Mouse (Mus musculus) neural tube, embryonic 15.5 days (tissue): ENCODE data around the gene Exosc5. TPM values are rescaled to one million over a fixed set of nuclear protein-coding genes. Genes with fewer than 3 reads are reported as not detected.

Source experiments
- ATAC-seq: fragments of 200-750 bp; cut with Nextera tagmentation; 2 replicates; pipeline ENCODE4 v1.8.0; 2017; ENCODE audit warnings: mild to moderate bottlenecking, moderate TSS enrichment, moderate library complexity; ENCODE audit not compliant: low FRiP score
- H3K27ac ChIP-seq: fragments of 300-500 bp; sonication (generic); replicated peaks from 2 replicates; pipeline ENCODE4 v1.5.1; 2015; ENCODE audit warnings: mild to moderate bottlenecking, inconsistent platforms
- H3K27me3 ChIP-seq: fragments of 300-500 bp; sonication (generic); replicated peaks from 2 replicates; pipeline ENCODE4 v1.6.1; 2015; ENCODE audit warnings: inconsistent platforms
- H3K36me3 ChIP-seq: fragments of 300-500 bp; sonication (generic); 2 replicates; pipeline ENCODE4 v1.6.1; 2015; ENCODE audit warnings: inconsistent platforms
- H3K4me1 ChIP-seq: fragments of 300-500 bp; sonication (generic); 2 replicates; pipeline ENCODE4 v1.6.1; 2015; ENCODE audit warnings: inconsistent platforms
- H3K4me2 ChIP-seq: fragments of 300-500 bp; sonication (generic); 2 replicates; pipeline ENCODE4 v1.6.1; 2015; ENCODE audit warnings: inconsistent platforms, mild to moderate bottlenecking, moderate library complexity
- H3K4me3 ChIP-seq: fragments of 300-500 bp; sonication (generic); replicated peaks from 2 replicates; pipeline ENCODE4 v1.5.1; 2015; ENCODE audit warnings: mild to moderate bottlenecking, inconsistent platforms
- H3K9ac ChIP-seq: fragments of 300-500 bp; sonication (generic); replicated peaks from 2 replicates; pipeline ENCODE4 v1.6.1; 2015; ENCODE audit warnings: mild to moderate bottlenecking, inconsistent platforms
- H3K9me3 ChIP-seq: fragments of 300-500 bp; sonication (generic); replicated peaks from 2 replicates; pipeline ENCODE4 v1.6.1; 2016; ENCODE audit warnings: inconsistent platforms
- WGBS: fragments of 180-500 bp; shearing (Covaris S2); methylation state at CpG from one replicate; pipeline ENCODE4 v1.1.7; 2015; ENCODE audit warnings: mixed read lengths; 5-methylcytosine and 5-hydroxymethylcytosine counted together
- polyA plus RNA-seq: library from polyadenylated mRNA; unstranded; fragments of >200 nt; fragmentation: Nextera tagmentation; extraction: Ambion mirVana; gene quantifications from 2 replicates; pipeline ENCODE4 v1.2.1, GENCODE M21; 2015

Exosc5 gene
- polyA plus RNA-seq, 1 experiment from 2014 or later, result 36.8 TPM

DNA sequence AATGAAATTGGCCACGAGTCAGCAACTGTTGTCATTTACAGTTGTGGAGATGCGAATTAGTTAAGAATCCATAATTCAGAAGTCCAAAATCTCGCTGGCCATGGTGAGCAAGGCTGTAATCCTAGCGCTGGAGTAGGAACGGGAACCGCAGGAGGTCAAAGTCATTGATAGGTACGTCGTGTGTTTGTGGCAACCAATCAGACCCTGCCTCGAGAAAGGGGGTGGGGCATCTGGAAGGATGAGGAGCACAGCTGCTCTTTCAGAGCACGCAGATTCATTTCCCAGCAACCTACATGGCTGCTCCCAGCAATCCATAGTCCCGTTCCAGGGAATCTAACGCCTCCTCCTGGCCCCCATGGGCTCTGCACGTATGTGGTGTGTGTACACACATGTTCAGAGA is 40.9 kb downstream of the Exosc5 start:
- H3K9ac ChIP-seq, result no peak overlapping the region
- 54% methylated on average over 13 of the region's 13 CpGs for WGBS

DNA sequence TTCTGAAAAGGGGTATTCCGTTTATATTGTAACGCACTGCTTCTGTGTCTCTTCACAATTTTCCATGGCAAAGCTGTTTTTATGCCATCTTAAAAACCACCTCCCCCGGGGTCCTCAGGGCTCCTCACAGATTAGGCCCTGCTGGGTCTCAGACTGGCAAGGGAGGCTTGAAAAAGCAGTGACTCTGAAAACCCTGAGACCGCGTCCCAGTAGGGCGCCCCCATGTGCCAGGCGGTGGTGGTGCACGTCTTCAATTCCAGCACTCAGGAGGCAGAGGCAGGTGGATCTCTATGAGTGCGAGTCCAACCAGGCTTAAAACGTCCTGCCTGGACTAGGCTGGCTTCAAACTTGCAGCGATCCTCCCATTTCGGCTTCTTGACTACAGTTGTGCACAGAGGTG is 41.8 kb downstream of the Exosc5 start:
- WGBS, result 74% methylated on average over 12 of the region's 12 CpGs
- H3K4me1 ChIP-seq, result peaks cover 17% of the 10 kb centered on the region
- no peak for ATAC-seq
- H3K36me3 ChIP-seq, result no peaks in the 10 kb centered on the region
- H3K27me3 ChIP-seq, result peaks cover 9% of the 10 kb centered on the region
- no peak overlapping the region for H3K27ac ChIP-seq
- H3K9me3 ChIP-seq, result no peaks in the 10 kb centered on the region
- no peak overlapping the region for H3K4me3 ChIP-seq
- no peak overlapping the region for H3K9ac ChIP-seq
- H3K4me2 ChIP-seq, result no peak overlapping the region

More for the DNA sequence above, 40.9 kb downstream of the Exosc5 start:
- Histone ChIP-seq H3K4me3 (no peak overlapping the region), H3K27me3 (peaks cover 9% of the 10 kb centered on the region), H3K9me3 (no peaks in the 10 kb centered on the region), H3K36me3 (no peaks in the 10 kb centered on the region), H3K27ac (no peak overlapping the region), H3K4me2 (no peak overlapping the region), H3K4me1 (peaks cover 13% of the 10 kb centered on the region)
- ATAC-seq, result no peak

DNA sequence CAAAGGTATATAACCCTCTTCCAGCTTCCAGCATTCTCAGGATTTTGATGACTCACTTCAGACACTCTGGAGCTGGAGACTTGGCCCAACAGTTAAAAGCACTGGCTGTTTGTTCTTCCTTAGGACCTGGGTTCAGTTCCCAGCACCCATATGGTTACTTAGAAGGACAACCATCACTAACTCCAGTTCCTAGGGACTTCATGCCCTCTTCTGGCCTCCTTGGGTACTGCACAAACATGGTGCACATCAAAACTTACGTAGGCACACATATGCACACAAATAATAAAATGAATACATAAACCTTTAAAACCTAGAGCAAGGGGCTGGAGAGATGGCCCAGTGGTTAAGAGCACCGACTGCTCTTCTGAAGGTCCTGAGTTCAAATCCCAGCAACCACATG is 43.4 kb downstream of the Exosc5 start:
- ATAC-seq, result no peak
- Histone ChIP-seq H3K4me2 (no peak overlapping the region), H3K9me3 (no peaks in the 10 kb centered on the region), H3K36me3 (no peaks in the 10 kb centered on the region), H3K27ac (no peak overlapping the region), H3K27me3 (peaks cover 9% of the 10 kb centered on the region), H3K4me1 (peaks cover 17% of the 10 kb centered on the region), H3K4me3 (no peak overlapping the region), H3K9ac (no peak overlapping the region)
- WGBS, result 90% methylated on average over 2 of the region's 2 CpGs

DNA sequence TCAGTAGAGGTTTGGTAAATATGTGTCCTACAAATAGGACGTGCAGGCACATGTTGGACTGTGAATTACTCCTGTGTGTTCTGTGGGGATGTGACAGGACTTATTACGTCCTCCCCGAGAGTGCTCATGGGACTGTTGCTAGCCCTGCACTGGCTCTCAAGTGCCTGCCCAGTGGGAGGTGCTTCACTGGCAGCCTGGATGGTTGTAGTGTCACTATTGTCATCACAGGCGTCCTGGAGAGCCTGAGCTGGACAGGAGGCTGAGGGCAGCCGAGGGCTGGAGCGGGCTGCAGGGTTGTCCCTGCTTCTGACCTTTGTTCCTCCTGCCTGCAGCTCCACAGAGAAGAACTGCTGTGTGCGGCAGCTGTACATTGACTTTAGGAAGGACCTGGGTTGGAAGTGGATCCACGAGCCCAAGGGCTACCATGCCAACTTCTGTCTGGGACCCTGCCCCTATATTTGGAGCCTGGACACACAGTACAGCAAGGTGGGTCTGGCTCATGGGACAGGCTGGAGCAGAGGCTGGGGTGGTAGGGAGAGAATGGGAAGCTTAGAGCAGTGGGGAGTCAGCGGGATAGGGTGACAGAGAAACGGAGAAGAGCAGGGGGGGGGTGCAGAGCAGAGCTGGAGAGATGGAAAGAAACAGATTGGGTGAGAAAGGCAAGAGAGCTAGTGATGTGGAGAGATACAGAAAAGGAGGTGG is 45.0 kb downstream of the Exosc5 start:
- Histone ChIP-seq H3K4me2 (peak overlapping the region; percentile 62), H3K27me3 (peaks cover 9% of the 10 kb centered on the region), H3K27ac (no peak overlapping the region), H3K9ac (no peak overlapping the region), H3K4me1 (peaks cover 17% of the 10 kb centered on the region), H3K9me3 (no peaks in the 10 kb centered on the region), H3K36me3 (no peaks in the 10 kb centered on the region), H3K4me3 (no peak overlapping the region; the same call in 1 of the 2 replicates)
- 21% methylated on average over 10 of the region's 10 CpGs for WGBS
- ATAC-seq, result no peak

DNA sequence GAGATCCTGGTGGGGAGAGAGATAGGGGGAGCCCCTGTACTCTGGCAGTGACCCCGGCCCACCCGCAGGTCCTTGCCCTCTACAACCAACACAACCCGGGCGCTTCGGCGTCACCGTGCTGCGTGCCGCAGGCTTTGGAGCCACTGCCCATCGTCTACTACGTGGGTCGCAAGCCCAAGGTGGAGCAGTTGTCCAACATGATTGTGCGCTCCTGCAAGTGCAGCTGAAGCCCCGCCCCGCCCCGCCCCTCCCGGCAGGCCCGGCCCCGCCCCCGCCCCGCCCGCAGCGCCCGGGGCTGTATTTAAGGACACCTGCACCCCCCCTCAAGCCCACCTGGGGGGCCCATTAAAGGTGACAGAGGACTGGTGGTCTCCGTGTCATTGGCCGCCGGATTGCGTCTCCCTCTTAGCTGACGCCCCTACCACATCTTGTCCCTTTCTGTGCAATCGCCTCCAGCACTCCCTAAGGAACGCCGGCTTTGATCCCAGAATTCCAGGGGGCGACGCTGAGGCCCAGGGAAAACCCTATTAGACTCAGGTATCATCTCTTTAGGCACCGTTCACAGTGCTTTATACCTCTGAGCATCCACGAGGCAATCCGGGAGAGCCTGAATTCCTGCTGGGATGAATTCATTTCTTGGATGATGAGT is 45.9 kb downstream of the Exosc5 start:
- peak; percentile 70 for ATAC-seq
- Histone ChIP-seq H3K4me2 (peak overlapping the region; percentile 62), H3K4me1 (peaks cover 20% of the 10 kb centered on the region), H3K36me3 (no peaks in the 10 kb centered on the region), H3K9me3 (no peaks in the 10 kb centered on the region), H3K27me3 (peaks cover 9% of the 10 kb centered on the region), H3K9ac (peak overlapping the region; percentile 21; the same call in 1 of the 2 replicates), H3K27ac (no peak overlapping the region), H3K4me3 (peak overlapping the region; percentile 37)
- WGBS, result 6% methylated on average over 30 of the region's 37 CpGs

DNA sequence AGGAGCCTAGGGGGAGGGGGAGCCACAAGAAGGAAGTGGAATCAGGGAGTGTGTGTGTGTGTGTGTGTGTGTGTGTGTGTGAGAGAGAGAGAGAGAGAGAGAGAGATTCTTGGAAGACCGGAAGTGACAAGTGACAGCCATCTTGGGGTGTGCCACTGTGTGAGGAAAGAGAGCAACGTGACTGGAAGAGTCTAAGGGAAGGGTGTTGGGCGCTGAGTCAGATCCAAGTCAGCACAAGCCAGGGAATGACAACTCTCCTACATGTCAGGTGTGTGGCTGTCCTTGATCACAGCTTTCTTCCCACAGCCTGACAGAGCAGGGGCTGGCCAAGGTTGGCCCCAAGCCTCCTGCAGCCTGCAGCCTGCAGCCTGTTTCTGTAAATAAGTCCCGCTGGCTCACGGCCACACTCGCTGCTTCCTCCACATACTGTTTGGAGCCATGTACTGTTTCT is 46.9 kb downstream of the Exosc5 start:
- WGBS, result 66% methylated on average over 6 of the region's 6 CpGs

DNA sequence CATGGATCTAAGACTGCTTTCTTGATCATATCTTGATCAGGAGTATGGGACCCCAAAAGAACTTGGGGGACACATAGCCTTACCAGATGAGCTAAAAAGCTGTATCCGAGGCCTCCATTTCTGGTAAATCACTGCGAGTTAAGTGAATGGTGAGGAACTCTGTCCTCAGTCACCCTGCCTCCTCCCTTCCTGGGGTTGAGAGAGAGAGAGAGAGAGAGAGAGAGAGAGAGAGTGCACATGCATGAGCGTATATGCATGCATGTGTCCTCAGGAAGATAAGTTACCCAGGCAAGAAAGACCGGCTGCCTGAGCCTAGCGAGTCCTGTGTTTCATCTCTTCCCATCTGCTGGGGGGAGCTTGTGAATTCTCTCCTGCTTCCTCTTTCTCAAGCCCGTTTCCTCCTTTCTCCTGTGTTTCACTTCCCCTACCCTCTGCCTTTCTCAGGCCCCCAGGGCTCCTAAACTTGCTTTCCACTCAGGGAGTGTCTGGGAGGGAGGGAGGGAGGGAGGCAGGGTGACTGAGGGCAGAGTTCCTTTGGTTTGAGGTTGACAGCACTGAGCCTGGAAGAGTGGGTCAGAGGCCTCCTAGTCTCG is 47.7 kb downstream of the Exosc5 start:
- no peaks in the 10 kb centered on the region for H3K9me3 ChIP-seq
- H3K27me3 ChIP-seq, result peaks cover 9% of the 10 kb centered on the region
- H3K27ac ChIP-seq, result no peak overlapping the region
- peaks cover 31% of the 10 kb centered on the region for H3K4me1 ChIP-seq
- no peak for ATAC-seq
- no peaks in the 10 kb centered on the region for H3K36me3 ChIP-seq
- H3K4me2 ChIP-seq, result no peak overlapping the region
- H3K4me3 ChIP-seq, result no peak overlapping the region
- H3K9ac ChIP-seq, result no peak overlapping the region
- 73% methylated on average over 7 of the region's 7 CpGs for WGBS

More for the DNA sequence above, 46.9 kb downstream of the Exosc5 start:
- no peak overlapping the region for H3K27ac ChIP-seq
- H3K9ac ChIP-seq, result no peak overlapping the region
- no peak overlapping the region for H3K4me3 ChIP-seq
- peaks cover 9% of the 10 kb centered on the region for H3K27me3 ChIP-seq
- no peak overlapping the region for H3K4me2 ChIP-seq
- H3K36me3 ChIP-seq, result no peaks in the 10 kb centered on the region
- H3K4me1 ChIP-seq, result peaks cover 30% of the 10 kb centered on the region
- no peak for ATAC-seq
- H3K9me3 ChIP-seq, result no peaks in the 10 kb centered on the region

DNA sequence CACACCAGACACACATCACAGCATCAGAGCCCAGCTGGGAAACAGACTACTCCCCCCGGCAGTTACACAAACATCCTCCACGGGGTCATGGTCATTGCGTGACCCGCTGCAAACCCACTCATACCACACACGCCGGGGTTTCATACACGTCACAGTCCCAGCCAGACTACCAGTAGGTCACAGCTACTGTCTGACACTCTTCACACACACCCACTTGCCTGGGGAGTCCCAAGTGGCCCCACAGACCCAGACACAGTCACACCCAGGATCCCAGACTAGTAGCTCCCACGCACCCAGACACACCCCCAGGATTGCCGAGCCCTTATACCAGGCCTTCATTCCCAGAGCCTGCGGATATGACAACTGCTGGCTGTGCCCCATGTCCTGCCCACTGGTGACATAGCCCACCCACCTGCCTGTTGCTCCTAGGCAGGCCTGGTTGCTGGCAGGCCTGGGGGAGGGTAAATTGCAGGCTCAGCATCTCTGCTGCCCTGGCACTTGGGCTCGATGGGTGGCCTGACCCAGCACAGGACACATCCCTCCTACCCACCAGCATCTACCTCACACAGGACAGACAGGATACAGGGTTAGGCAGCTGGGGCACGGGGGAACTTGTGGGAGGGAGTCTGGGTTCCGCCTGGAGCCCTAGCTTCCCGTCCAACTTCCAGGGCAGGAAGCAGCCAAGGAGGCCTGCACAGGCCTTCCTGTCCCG is 48.8 kb downstream of the Exosc5 start:
- peak overlapping the region; percentile 48; the same call in 1 of the 2 replicates for H3K27ac ChIP-seq
- 71% methylated on average over 15 of the region's 15 CpGs for WGBS

DNA sequence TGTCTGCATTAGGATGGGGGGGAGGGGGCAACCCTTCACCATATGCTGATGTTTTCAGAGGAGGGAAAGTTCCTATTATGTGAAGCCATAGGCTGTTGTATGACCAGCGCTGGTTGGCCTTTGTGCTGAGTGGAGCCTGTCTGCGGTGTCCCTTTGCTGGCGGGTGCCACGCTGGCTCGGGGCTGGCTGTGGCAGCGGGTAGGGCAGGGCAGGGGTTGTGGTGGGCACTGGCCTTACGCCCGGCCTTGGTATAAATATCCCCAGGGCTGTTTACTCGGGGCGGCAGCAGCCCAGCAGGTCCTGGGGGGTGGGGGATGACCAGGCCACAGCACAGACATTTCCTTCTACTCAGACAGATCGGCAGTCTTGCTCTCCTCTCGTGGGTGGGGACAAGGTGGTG is 51.0 kb downstream of the Exosc5 start:
- ATAC-seq, result no peak
- H3K27ac ChIP-seq, result no peak overlapping the region
- no peak overlapping the region for H3K9ac ChIP-seq
- WGBS, result 23% methylated on average over 12 of the region's 12 CpGs
- H3K4me1 ChIP-seq, result peaks cover 17% of the 10 kb centered on the region
- no peak overlapping the region for H3K4me3 ChIP-seq
- no peaks in the 10 kb centered on the region for H3K27me3 ChIP-seq
- H3K9me3 ChIP-seq, result no peaks in the 10 kb centered on the region
- H3K4me2 ChIP-seq, result peak overlapping the region; percentile 22; the same call in 1 of the 2 replicates
- peaks cover 29% of the 10 kb centered on the region for H3K36me3 ChIP-seq

More for the DNA sequence above, 48.8 kb downstream of the Exosc5 start:
- Histone ChIP-seq H3K4me1 (peaks cover 31% of the 10 kb centered on the region), H3K9ac (no peak overlapping the region), H3K9me3 (no peaks in the 10 kb centered on the region), H3K4me2 (no peak overlapping the region), H3K27me3 (peaks cover 9% of the 10 kb centered on the region), H3K4me3 (no peak overlapping the region), H3K36me3 (peaks cover 6% of the 10 kb centered on the region)
- no peak for ATAC-seq

DNA sequence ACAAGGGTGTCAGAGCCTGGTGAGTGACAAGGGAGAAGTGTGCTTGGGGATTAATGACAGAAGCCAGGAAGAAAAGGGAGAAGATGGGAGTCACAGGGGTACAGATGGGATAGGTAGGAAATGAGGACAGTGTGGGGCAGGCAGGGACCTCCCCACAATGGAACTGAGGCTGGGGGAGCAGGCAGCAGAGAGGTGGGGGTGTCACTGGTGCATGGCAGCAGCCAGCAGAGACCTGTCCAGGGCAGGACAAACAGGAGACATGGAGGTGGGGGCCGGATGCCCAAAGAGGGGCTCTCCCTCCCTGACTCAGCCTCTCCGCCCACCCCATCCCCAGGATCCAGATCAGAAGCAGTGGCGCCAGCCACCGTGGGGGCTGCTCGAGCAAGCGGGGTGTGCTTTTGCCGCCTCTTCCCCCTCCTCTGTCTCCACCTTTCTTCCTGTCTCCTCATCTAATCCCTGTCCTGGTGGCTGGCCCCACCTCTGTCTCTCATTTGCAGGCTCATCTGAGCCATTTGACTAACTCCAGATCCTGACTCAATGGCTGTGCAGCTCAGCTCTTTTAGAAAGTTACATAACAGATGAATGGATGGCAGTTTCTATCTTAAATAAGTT is 51.7 kb downstream of the Exosc5 start:
- 30% methylated on average over 5 of the region's 7 CpGs for WGBS
- Histone ChIP-seq H3K9me3 (no peaks in the 10 kb centered on the region), H3K4me2 (peak overlapping the region; percentile 22), H3K9ac (peak overlapping the region; percentile 28; the same call in 1 of the 2 replicates), H3K4me1 (peaks cover 14% of the 10 kb centered on the region), H3K27ac (no peak overlapping the region), H3K27me3 (no peaks in the 10 kb centered on the region), H3K36me3 (peaks cover 35% of the 10 kb centered on the region), H3K4me3 (no peak overlapping the region)
- ATAC-seq, result 0 out of 2 replicates have a peak, but pooled peaks have one; percentile 20

DNA sequence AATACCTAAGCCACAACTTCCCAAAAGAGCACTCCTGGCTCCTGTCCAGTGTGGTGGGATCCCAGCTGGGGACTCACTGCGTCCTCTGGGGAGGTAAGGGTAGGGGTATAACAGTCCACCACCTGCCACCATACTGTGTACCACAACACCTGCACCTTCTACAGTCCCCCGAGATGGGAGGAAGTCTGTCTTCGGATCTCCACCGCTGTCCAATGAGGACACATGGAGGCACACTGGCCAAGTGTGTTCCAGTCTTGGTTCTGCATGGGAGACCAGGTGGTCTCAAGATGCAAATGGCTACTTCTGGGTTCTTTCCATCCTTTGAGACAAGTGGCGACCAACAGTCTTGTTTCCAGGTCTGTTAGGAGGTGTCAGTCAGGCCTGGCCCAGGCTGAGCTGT is 52.2 kb downstream of the Exosc5 start:
- Histone ChIP-seq H3K36me3 (peaks cover 41% of the 10 kb centered on the region), H3K4me1 (peaks cover 14% of the 10 kb centered on the region), H3K9ac (no peak overlapping the region), H3K4me3 (no peak overlapping the region), H3K4me2 (no peak overlapping the region), H3K9me3 (no peaks in the 10 kb centered on the region), H3K27ac (no peak overlapping the region), H3K27me3 (no peaks in the 10 kb centered on the region)
- ATAC-seq, result no peak
- 69% methylated on average over 5 of the region's 5 CpGs for WGBS
